Mouse (Mus musculus): ENCODE results near the gene Il17rd. TPM values are rescaled to one million over a fixed set of nuclear protein-coding genes. Genes with fewer than 3 reads are reported as not detected.

Il17rd gene
- polyA plus RNA-seq, 1 experiment, result 6.3 TPM

DNA sequence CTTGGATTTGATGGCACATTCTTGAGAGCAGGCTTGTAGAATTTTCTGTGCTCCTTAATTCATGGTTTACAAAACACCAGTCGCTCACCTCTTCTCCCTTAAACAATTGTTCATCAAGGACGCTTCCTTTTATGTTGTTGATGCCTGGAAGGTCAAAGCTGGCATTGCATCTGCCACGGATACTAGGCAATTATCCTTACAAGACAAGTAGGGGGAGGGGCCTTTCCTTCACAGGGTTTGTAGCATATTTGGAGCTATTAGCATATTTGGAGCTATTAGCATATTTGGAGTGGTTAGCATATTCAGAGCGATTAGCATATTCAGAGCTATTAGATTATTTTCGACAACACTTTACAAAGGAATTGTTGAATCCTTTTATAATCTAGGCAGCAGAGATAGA is 55.5 kb downstream of the Il17rd start:
- DNase-seq (ENCODE audit: low spot score), result no peak

DNA sequence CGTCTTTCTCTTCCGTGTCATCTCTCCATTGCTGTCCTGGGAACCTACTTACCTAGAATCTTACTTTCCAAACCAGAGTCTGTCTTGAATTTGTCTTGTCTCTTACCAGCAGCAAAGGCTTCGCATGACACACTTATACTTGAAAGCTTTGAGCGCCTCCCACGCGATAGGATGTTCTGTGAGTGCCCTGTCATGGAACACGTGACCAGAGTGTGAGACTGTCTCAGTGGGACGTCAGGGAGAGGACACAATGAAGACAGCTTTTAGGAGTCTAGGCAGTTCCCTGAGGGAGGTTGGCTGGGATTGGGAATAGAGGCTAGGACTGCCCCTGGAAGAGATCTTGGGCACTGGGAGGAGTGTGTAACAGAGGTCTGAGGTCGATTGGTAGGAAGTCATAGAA is 57.4 kb downstream of the Il17rd start:
- DNase-seq (ENCODE audit: low spot score), result no peak

DNA sequence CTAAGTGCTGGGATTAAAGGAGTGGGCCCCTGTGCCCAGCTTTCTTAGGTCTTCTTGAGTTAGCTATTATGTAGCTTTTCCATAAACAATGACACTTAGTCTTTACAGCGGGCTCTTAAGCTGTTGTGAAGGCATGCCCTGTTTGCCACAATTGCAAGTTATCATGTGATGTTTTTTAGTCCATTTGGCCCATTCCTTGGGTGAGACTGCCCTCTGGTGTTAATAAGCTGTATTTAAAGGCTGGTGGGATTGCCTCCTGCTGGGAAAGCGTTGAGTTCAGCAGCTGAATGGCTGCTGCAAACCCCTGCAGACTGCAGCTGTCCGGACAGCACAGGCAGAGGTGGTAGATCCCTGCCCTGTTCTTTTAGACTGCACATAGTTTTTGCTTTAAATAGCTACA is 58.0 kb downstream of the Il17rd start:
- DNase-seq (ENCODE audit: low spot score), result no peak

DNA sequence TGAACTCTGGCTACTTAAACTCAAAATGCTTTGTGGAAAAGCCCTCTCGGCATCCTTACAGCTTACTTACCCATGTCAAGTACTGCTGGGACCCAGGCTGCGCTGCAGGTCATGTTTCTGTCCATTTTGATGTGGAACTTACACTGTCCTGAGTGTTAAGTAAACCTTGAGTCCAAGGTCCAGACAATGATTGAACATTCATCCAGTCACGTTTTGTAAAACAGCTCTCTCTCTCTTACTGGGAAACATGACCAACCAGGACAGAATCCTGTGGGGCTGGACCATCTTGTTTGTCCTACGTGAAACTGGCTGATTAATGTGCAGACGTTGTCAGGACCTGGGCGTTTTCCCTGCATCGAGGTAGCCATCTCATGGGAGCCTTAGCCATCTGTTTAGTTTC is 63.0 kb downstream of the Il17rd start:
- no peak for DNase-seq (ENCODE audit: low spot score)

DNA sequence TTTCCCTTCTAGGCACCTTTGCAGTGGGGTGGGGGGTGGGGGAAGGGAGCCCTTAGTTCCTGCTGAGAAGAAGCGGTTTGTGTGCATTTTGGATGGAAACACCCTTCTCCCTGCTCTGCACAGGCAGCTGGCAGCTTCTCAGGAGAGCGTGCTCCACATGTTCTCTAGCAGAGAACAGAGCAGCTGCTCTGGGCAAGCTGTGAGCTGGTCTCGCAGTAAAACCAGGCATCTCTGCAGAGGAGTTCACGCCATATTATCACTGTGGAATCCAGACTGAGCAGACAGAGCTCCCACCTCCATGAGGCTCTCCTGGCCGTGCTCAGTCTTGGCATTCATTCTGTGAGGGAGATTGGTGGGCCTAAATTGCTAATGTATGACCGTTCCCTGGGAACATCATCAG is 64.0 kb downstream of the Il17rd start:
- DNase-seq (ENCODE audit: low spot score), result no peak

DNA sequence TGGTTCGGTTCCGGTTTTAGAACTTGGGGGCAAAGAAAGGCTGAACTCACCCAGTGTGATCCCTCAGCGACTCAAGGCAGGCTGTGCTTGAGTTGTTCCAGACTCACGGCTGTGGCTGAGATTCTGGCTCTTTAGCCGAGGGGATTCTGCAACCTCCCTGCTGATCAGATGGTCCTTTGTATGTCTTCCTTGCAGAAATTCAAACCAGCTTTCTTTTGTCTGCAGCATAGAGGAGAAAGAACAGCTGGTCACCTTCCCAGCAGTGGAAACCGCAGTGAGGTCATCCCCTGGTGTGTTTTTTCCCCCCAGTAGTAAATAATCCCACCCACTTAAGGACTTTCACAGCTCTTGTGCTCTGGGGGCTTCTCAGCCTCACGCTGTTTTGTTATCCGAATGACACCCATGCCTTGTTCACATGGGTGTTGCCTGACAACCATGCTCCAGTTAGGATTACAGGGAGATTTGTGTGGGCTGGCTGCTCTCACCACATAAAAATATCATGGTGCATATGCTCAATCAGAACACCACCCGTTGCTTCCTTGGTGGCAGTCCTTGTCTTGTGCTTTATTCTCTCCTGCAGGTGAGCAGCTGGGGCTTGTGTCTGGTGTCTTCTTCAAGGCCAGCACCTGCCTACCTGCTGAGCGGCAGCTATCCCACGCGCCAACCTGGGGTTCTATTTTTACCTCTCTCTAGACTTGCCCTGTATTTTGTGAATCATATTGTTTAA is 67.2 kb downstream of the Il17rd start:
- no peak for DNase-seq (ENCODE audit: low spot score)

DNA sequence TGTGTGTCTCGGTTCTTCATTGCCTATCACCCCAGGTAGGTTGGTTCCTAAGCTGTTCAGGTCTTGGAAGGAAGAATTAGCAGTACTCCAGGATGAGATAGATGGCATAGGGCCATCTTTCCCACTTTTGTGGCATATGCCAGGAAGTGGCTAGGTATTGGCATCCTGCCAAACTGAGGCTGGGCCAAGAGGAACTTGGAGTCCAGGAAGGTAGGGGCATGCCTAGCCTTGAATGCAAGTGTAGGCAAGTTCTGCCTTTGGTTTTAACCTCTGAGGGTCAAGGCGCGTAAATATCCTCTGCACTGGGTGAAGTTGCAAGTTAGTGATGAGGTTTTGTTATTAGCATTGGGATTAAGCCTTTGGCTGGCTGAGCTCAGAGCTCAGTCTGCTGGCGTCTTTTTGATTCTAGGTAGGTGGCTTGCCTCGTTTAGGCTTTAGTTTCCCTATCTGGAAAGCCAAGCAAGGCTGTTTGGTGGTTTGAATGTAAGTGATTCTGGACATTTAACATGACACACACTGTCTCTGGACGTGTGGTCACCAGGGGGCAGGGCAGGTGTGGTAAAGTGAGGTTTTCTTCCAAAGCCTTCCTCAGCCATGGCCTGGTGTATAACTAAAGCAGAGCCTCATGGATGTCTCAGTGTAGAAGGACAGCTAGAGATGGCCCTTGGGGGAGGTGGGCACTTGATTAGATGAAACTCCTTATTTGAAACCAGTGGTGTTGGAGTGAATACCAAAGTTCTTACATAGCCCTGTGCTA is 70.2 kb downstream of the Il17rd start:
- no peak for DNase-seq (ENCODE audit: low spot score)

DNA sequence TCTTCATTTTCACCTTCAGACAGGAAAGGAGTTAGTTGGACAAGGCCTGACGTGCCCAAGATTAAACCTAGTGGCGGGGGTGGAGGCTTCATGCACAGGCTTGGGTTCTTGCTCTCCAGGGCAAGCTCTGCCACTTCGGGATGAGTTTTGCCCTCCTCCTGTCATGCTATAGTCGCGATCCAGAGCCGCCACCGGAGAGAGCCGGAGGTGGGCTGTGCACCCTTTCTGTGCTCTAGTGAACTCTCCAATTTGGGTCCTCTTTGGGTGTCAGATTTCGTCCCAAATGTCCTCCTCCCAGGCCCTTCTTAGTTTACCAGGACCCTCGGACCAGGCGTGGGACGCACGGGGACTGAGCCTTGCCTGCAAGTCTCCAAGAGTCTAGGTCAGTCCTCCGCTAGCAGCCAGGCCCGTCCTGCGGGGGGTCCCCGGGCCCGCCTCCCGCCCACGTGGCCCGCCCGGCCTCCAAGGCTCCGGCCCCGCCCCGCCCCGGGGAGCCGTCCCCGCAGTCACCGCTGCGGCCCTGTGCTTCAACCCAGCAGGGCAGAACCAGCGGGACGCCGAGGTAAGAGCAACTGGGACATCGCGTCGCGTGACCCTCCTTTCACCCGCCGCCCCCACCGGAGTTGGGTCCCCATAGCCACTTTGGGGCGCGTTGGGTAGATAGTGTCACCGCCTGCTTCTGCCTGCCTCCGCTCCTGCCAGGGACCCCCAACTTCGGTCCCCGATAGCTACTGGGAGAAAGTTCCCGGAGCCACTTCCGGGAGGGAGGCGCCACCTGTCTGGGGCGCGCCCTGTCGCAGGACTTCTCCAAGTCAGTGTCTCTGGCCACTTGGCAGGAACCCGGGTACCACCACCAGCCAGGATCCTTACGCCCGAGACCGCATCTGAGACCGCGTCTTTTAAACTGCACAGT is 75.9 kb downstream of the Il17rd start, which contains the start of gene Arhgef3:
TSS of gene Arhgef3 (plus strand) at position 538 of the 913 bp plus-strand sequence.
- peak; percentile 68 for DNase-seq (ENCODE audit: low spot score)

DNA sequence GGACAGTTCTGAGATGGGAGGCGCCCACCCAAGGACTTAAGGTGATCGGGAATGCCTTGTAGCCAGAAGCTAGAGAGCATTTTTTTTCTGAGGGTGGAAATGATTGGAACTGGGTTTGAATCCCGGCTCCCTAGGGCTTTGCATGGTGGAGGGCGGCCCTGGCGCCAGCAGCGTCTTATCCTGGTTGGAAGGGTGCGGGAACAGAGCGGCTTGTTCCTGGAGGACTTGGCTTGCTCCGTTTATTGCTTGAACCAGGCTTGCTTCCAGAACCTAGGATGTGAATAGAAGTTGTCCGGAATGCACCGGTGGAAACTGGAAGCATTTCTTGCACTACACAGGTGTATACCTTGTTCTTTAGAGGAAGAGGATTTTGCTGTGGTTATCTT is 76.5 kb downstream of the Il17rd start:
- DNase-seq (ENCODE audit: low spot score), result no peak

DNA sequence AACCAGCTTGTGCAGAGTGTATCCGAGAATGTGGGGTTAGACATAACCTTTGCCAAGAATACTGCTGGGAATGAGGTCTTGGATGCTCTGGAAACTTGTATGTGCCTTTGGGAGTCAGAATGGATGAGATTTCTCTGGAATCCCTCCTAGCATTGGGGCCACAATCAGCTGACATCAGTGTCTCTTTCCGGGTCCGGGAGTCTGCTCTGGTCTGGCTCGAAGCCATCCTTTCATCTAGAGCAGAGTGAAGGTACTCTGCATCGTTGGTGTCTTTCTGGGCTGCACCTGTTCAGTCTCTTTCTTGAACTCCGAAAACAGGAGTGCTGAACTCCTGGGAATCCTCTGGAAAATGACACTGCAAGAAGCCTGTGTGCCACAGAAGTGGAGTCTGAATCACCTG is 77.2 kb downstream of the Il17rd start:
- DNase-seq (ENCODE audit: low spot score), result no peak

DNA sequence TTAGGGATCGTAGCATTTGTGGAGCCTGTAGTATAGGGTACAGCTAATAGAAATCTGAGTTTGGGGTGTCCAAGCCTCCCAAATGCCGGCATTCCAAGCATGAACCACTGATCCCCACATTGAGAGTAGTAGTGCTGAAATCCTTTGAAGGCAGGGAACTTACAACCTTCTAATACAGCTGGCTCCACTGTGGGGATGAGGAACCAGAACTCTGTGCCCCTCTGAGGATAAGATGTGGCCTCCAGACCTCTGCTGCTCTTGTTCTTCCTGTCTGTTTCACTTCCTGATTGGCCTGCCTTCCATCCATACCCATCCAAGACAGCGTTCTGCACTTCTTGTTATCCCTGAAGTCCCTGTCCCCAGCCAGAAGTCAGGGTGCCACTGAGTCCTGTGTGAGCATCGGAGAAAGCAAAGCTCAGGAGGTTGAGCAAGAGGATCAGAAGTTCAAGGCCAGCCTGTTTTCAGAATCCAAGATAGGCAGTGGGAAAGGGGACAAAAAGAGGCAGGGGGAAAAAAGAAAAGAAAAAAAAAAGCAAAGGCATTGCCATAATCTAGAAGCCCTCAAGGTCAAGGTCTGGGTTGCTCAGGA is 77.9 kb downstream of the Il17rd start:
- DNase-seq (ENCODE audit: low spot score), result no peak

DNA sequence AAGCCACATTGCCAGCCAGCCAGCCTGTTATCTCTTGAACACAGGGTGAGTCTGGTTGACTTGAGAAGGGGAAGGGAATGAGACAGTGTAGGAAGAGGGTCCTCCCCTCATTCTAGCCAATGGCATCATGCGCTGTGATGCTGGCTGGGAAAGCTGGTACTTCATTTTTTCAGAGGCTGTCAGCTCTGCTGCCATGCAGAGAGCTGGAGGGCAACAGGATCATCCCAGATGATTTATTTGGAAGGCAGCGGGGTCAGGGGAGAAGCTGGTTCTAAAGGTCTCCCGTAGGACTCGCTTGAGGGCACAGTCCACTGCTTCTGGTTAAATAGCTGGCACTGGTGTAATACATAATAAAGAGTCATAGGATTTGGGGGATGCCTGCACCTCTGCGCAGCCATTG is 79.8 kb downstream of the Il17rd start:
- DNase-seq (ENCODE audit: low spot score), result no peak

DNA sequence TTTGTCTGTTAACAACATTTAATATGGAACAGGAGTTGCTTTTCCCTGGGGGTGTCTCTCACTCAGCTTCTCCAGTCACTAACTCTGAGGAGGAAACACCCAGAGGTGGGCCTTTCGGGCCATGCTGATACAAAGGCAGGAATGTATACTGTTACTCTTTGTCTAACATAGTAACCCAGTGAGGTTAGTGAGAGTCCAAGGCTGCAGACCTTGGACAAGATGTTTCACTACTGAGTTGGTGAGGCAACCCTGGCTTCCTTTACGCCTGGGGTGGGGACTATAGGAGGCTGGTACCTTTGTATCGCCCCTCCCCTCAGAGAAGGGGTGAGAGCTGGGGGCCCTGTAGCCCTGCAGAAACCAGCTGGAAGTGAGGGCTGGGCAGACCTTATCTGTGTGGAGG is 83.9 kb downstream of the Il17rd start:
- no peak for DNase-seq (ENCODE audit: low spot score)

DNA sequence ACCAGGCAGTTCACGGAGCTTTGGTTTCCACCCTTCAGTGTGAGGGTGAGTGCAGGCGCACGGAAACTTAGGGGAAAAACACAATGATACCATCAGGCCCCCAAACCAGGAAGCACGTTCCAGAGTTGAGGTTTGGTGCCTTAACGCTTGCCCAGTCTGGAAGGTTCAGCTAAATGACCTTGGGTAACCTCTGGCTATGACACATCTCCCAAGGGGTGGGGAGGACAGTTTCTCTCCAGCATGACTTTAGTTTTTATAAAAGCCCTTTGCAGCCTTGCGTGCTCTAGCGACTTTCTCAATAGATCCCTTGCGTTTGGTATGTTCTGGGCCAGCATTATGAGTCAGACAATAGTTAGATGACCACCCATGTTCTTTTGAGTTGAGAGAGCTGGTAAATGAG is 84.8 kb downstream of the Il17rd start:
- no peak for DNase-seq (ENCODE audit: low spot score)

DNA sequence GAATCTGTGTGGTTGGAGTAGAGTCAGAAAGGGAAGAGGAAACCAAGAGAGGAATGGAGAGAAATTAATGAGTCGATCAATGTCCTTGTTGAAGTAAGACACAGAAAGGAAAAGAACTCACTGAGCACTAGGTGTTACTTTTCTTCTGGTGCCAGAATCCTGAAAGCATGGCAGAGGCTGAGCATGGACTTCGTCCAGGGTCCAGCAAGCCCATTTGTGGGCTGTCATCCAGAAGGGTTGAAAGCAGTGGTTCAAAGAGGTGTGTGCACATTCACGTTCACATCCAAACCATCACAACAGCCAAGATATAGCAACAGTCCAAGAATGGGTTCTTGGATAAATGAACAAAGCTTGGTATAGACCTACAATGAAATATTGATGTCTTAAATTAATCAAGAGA is 91.3 kb downstream of the Il17rd start:
- DNase-seq (ENCODE audit: low spot score), result no peak

DNA sequence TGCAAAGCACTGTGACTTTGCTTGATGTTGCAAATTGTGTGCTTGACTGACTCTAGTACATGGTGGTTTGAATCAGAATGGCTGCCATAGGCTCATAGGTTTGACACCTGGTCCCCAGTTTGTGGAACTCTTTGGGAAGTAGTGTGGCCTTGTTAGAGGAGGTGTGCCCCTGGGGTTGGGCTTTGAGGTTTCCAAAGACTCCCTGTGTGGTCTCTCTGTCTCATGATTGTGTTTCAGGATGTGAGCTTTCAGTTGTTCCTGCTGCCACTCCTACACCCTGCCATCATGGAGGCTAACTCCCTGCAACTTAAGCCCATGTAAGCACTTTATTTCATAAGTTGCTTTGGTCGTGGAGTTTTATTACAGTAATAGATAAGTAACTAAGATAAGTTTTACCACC is 91.9 kb downstream of the Il17rd start:
- no peak for DNase-seq (ENCODE audit: low spot score)

DNA sequence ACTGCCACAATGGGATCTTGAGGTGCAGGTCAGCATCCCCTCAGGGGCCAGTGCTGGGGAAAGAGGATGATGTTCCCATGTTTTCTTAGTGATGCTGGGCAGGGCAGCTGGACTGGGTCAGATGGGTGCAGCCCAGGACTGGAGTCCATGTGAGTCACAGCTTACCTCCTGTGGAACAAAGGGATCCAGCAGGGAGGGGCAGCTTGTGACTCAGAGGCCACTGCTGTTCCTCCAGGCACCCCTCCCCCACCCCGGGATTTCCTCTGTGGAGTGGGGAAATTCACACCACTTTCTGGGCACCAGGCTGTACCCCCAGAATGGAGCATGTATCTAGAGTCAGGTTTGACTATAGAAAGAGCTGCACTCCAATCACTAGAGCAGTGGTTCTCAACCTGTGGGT is 92.8 kb downstream of the Il17rd start:
- no peak for DNase-seq (ENCODE audit: low spot score)

DNA sequence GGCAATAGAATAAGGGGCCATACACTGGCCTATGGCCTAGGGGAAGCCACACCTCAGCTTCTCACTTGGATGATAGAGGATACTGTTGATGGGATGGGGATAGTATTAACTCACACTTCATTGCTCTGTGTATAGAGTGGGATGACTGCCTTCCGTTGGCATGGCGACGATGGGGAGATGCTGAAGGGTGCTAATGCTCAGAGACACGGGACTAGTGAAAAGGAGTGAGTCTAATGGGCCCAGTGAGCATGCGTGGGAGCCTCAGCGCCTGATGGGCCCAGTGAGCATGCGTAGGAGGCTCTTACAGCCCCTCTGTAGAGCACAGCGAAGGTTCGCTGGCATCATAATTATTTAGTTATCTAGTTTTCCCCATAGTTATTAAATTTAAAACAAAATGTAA is 100.2 kb downstream of the Il17rd start:
- no peak for DNase-seq (ENCODE audit: low spot score)

DNA sequence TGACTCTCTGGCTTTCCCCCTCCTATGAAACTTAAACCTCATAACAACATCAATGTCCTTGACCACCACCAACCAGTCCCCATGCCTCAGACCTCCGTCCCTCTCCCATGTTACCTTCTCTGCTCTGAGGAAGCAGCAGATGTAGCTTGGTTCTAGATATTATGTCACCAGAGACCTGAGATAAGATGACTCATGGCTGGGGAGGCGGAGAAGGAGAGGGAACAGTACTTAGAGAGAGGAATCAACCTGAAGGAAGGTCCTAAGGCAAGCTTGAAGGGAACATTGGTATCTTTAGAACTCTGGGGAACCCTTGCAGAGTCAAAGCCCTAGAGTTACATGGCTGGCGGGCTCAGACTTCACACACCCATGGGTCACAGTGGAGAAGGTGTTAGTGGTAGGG is 101.2 kb downstream of the Il17rd start:
- DNase-seq (ENCODE audit: low spot score), result no peak

DNA sequence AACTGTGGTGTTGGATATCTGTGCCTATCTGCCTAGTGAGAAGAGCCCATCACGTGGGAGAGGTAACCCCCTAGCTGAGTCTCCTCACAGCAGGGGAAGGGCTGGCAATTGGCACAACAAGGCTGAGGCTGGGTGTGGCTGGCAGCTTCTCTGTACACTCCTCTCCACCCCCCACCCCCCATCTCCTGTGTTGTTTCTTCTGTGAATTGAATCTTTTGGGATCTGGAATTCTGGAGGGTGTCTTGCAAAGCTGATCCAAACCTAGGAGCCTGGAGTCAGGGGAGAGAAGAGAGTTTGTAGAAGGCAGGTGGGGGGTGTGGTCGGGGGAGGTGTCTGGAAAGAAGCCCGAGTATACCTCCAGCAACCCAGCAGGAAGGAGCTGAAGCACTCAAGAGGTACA is 102.7 kb downstream of the Il17rd start:
- DNase-seq (ENCODE audit: low spot score), result no peak

DNA sequence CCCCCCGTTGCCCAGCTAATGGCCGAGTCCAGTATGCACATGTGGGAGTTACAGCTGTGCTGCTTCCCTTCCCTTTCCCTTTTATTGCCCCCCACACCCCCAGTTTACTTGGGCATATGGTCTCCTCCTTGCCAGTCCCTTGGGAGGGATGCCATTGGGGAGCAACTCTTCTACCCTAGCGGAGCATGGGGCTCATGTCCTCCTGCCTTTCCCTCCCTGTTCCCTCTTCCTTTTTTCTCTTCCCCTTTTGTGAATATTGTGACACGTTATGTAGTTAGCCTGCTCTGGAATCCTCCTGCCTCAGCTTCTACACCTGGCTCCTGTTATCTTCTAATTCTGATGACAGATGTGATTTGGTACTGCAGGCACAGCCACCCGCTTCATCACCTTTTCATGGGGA is 103.9 kb downstream of the Il17rd start:
- no peak for DNase-seq (ENCODE audit: low spot score)

Measured in urinary bladder, adult 2 months (tissue).